Mouse (Mus musculus): ENCODE measurements around the gene Gm13941.
A peak's percentile ranks its signal among the peaks of the same experiment; 100 is the strongest.

The Gm13941 gene

DNA sequence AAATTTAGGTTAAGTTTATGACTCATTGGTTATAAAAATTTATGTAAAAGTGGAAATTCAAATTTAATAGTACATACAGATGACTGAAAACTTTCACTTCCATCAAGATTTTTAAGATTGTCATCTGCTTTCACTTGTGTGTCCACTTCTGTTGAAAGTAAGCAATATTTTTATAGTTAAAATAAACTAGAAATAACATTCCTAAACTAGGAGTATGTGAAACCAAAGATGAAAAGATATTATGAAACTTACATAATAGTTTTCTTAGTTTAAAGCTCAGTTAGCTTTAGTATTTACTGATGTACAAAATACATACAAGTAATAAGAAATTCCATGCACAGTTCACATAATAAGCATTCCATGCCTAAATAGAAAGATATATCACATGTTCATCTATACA lies at the start of gene Gm13941:
Gene Gm13941 (minus strand): TSS at position 101 of the 400 bp plus-strand sequence.
- no peak for DNase-seq (ENCODE audit: extremely low spot score, low read depth, low spot score)

DNA sequence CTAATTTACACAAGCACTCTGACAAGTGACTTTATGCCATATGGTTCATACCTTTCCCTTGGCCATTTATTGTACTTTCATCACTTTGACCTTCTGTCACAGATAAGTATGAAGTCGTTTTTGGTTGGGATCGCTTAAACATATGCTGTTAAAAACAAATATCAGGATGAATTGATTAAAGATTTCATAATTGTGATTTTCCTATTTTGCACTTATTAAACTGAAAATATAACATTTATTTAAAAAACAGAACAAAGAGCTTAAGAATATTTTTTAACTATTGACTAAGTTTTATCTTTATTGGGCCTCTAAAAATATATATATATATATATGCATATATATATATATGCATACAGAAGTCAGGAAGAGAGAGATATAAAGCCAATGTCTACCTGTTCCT lies 47.1 kb upstream of the Gm13941 start, which contains the start of gene Gm15130:
Gene Gm15130 (minus strand): TSS at position 101 of the 400 bp plus-strand sequence.
- DNase-seq (ENCODE audit: extremely low spot score, low read depth, low spot score): no peak

DNA sequence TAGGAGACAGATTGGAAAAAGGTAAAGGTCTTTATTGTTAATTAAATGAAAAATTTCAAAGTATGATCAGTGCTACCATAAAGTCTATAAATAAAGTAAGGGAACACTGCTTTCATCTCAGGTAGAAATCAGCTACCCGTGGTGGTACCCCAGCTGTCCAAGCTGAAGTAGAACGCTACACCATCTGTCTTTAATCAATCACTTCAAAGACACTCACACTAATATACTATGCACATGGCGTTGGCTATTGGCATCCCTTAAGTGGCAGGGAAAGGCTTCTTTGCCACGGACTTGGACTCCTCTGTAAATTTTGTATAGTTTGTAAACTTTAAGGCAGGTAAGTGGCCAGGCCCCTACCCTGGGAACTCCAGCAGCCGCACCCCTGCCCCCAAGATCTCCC lies 30.0 kb upstream of the Gm13941 start:
- peak; percentile 3 for DNase-seq (ENCODE audit: extremely low spot score, low read depth, low spot score)

DNA sequence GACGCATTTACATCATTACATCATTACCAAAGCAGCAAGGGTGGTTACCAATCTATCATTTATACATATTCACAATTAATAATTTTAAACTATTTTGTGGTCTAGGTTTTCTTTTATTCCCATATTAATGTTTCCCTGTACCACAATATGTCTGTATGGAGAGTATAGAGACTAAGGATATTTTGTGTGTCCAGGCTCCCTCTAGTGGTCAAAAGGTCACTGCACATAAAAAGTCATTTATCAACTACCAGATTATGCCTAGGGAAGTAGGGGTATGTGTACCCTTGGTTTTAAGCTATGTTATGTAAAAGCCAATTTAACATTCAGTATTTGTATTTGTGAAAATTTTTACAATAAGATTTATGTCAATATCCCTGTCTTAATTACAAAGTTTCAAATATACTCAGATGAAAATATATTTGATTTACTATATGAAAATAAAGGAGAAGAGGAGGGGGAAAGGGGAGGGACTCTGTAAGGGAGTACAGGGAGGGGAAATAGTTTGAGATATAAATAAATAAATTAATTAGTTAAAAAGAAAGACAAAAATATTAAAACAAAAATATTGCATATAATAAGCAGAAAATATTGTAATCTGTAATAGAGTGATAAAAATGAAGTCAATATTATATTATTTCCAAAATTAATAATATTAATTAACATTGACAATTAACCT lies 47.1 kb downstream of the Gm13941 start:
- peak; percentile 56 for DNase-seq (ENCODE audit: extremely low spot score, low read depth, low spot score)

Measured in hindlimb bud, embryonic 11.5 days (tissue).